Mouse (Mus musculus) G1E-ER4 (cell line): ENCODE measurements around the gene Nfix. TPM values are rescaled to one million over a fixed set of nuclear protein-coding genes. Genes with fewer than 3 reads are reported as not detected.

Experiments used
- GATA1 ChIP-seq: IDR thresholded peaks from one replicate; pipeline ENCODE4 v1.8.0; 2012; ENCODE audit warnings: low read length, inconsistent platforms
- polyA plus RNA-seq: library from polyadenylated mRNA; stranded (reverse); fragments of >175 nt; gene quantifications from 2 replicates; pipeline ENCODE4 v1.2.3, GENCODE M21; 2012

Nfix gene
- polyA plus RNA-seq, 1 experiment: 16.4 TPM

- TF ChIP-seq GATA1: no peak
Measured at GRCm38 (mm10) chr8:84686191-84687002, 113.7 kb downstream of the Nfix start, which contains the start of gene Trmt1. TSS of gene Trmt1 (plus strand) at chr8:84686307.

- TF ChIP-seq GATA1: no peak
Measured at GRCm38 (mm10) chr8:84684537-84684936, 115.6 kb downstream of the Nfix start.

- TF ChIP-seq GATA1: no peak
Measured at GRCm38 (mm10) chr8:84682257-84682656, 117.9 kb downstream of the Nfix start.

- no peak for TF ChIP-seq GATA1
Measured at GRCm38 (mm10) chr8:84681476-84681875, 118.7 kb downstream of the Nfix start.

GRCm38 (mm10) chr8:84677305-84677704 lies 122.8 kb downstream of the Nfix start:
- TF ChIP-seq GATA1: no peak

GRCm38 (mm10) chr8:84668731-84669485 lies 131.2 kb downstream of the Nfix start:
- TF ChIP-seq GATA1: no peak

GRCm38 (mm10) chr8:84668081-84668480 lies 132.1 kb downstream of the Nfix start:
- no peak for TF ChIP-seq GATA1

- TF ChIP-seq GATA1: no peak
Measured at GRCm38 (mm10) chr8:84665385-84665893, 134.7 kb downstream of the Nfix start.

GRCm38 (mm10) chr8:84664566-84665384 lies 135.4 kb downstream of the Nfix start:
- TF ChIP-seq GATA1: no peak

- TF ChIP-seq GATA1: no peak
Measured at GRCm38 (mm10) chr8:84663483-84664327, 136.4 kb downstream of the Nfix start.

- TF ChIP-seq GATA1: no peak
Measured at GRCm38 (mm10) chr8:84662581-84663065, 137.5 kb downstream of the Nfix start, which contains the start of gene Ier2. TSS of gene Ier2 (minus strand) at chr8:84662852.

- TF ChIP-seq GATA1: no peak
Measured at GRCm38 (mm10) chr8:84661961-84662571, 138.1 kb downstream of the Nfix start.

- no peak for TF ChIP-seq GATA1
Measured at GRCm38 (mm10) chr8:84661458-84661871, 138.7 kb downstream of the Nfix start.
